Mouse (Mus musculus) G1E (cell line): ENCODE data around the gene Stag1.

ENCODE experiments used
- CTCF ChIP-seq: IDR thresholded peaks from 2 replicates; pipeline ENCODE4 v1.5.1; 2012; ENCODE audit warnings: low read depth, low read length, inconsistent platforms, mixed read lengths
- GATA1 ChIP-seq: IDR thresholded peaks from 2 replicates; pipeline ENCODE4 v1.6.1; 2012; ENCODE audit warnings: borderline replicate concordance, low read length, inconsistent platforms, mixed read lengths
- GATA2 ChIP-seq: IDR thresholded peaks from 2 replicates; pipeline ENCODE4 v1.6.1; 2012; ENCODE audit warnings: low read depth, low read length, inconsistent platforms, borderline replicate concordance
- POLR2AphosphoS5 ChIP-seq: IDR thresholded peaks from 2 replicates; pipeline ENCODE4 v1.6.1; 2012; ENCODE audit warnings: low read depth, low read length, inconsistent platforms; ENCODE audit not compliant: insufficient replicate concordance
- TAL1 ChIP-seq: conservative IDR thresholded peaks from 2 replicates; pipeline ENCODE4 v1.6.1; 2012; ENCODE audit warnings: low read depth, low read length, inconsistent platforms, mixed read lengths

- TF ChIP-seq CTCF: no peak
- no peak for TF ChIP-seq TAL1
- no peak for TF ChIP-seq GATA1
- TF ChIP-seq POLR2AphosphoS5: no peak
- TF ChIP-seq GATA2: no peak
Observed at GRCm38 (mm10) chr9:100605522-100605921, 7.9 kb downstream of the Stag1 start.
